Mouse (Mus musculus) stomach, embryonic 16.5 days (tissue): ENCODE measurements around the gene Tnfrsf21. TPM values are rescaled to one million over a fixed set of nuclear protein-coding genes. Genes with fewer than 3 reads are reported as not detected.

ENCODE experiments used
- ATAC-seq: fragments of 200-750 bp; cut with Nextera tagmentation; 2 replicates; pipeline ENCODE4 v1.8.0; 2017; ENCODE audit warnings: moderate number of reproducible peaks, moderate TSS enrichment; ENCODE audit not compliant: insufficient read depth, low FRiP score
- H3K27ac ChIP-seq: fragments of 300-500 bp; sonication (generic); 2 replicates; pipeline ENCODE4 v1.5.1; 2014; ENCODE audit warnings: low read length
- H3K27me3 ChIP-seq: fragments of 300-500 bp; sonication (generic); 2 replicates; pipeline ENCODE4 v1.6.1; 2014; ENCODE audit warnings: low read length, control low read depth, mixed read lengths; ENCODE audit not compliant: control insufficient read depth, insufficient read depth
- H3K36me3 ChIP-seq: fragments of 300-500 bp; sonication (generic); 2 replicates; pipeline ENCODE4 v1.6.1; 2014; ENCODE audit warnings: low read length; ENCODE audit not compliant: control insufficient read depth, insufficient read depth
- H3K4me1 ChIP-seq: fragments of 300-500 bp; sonication (generic); 2 replicates; pipeline ENCODE4 v1.6.1; 2014; ENCODE audit warnings: low read length, control low read depth, mixed read lengths; ENCODE audit not compliant: control insufficient read depth, insufficient read depth
- H3K4me2 ChIP-seq: fragments of 300-500 bp; sonication (generic); 2 replicates; pipeline ENCODE4 v1.6.1; 2014; ENCODE audit warnings: low read depth, low read length, mixed read lengths
- H3K4me3 ChIP-seq: fragments of 300-500 bp; sonication (generic); replicated peaks from 2 replicates; pipeline ENCODE4 v1.5.1; 2014; ENCODE audit warnings: mild to moderate bottlenecking, low read length
- H3K9ac ChIP-seq: fragments of 300-500 bp; sonication (generic); 2 replicates; pipeline ENCODE4 v1.6.1; 2014; ENCODE audit warnings: low read length
- H3K9me3 ChIP-seq: fragments of 300-500 bp; sonication (generic); replicated peaks from 2 replicates; pipeline ENCODE4 v1.6.1; 2016; ENCODE audit warnings: low read length, control low read depth; ENCODE audit not compliant: control insufficient read depth
- WGBS: fragments of 180-500 bp; shearing (Covaris S2); extraction: QIAGEN DNeasy Blood & Tissue Kit; methylation state at CpG from one replicate; pipeline ENCODE4 v1.1.7; 2014; 5-methylcytosine and 5-hydroxymethylcytosine counted together
- polyA plus RNA-seq: library from polyadenylated mRNA; unstranded; fragments of >200 nt; fragmentation: Nextera tagmentation; extraction: Ambion mirVana; gene quantifications from 2 replicates; pipeline ENCODE4 v1.2.1, GENCODE M21; 2015

The Tnfrsf21 gene
- polyA plus RNA-seq, 1 experiment from 2014 or later = 33.9 TPM

GRCm38 (mm10) chr17:43021017-43021416 lies 4.7 kb downstream of the Tnfrsf21 start:
- no peak for ATAC-seq
- Histone ChIP-seq H3K4me3 (no peak overlapping the region), H3K4me1 (peaks cover 10% of the 10 kb centered on the region; the same call in 1 of the 2 replicates), H3K9me3 (no peaks in the 10 kb centered on the region), H3K9ac (no peak overlapping the region), H3K27me3 (no peaks in the 10 kb centered on the region), H3K36me3 (no peaks in the 10 kb centered on the region), H3K4me2 (no peak overlapping the region), H3K27ac (no peak overlapping the region)
- WGBS = 89% methylated on average over 5 of the region's 5 CpGs

GRCm38 (mm10) chr17:43022056-43022455 lies 5.7 kb downstream of the Tnfrsf21 start:
- no peak overlapping the region for H3K9ac ChIP-seq
- no peak for ATAC-seq
- H3K36me3 ChIP-seq = no peaks in the 10 kb centered on the region
- no peak overlapping the region for H3K4me2 ChIP-seq
- no peak overlapping the region for H3K27ac ChIP-seq
- WGBS = 86% methylated on average over 9 of the region's 9 CpGs
- H3K27me3 ChIP-seq = no peaks in the 10 kb centered on the region
- H3K9me3 ChIP-seq = no peaks in the 10 kb centered on the region
- H3K4me3 ChIP-seq = no peak overlapping the region
- peaks cover 10% of the 10 kb centered on the region; the same call in 1 of the 2 replicates for H3K4me1 ChIP-seq

- H3K36me3 ChIP-seq = no peaks in the 10 kb centered on the region
- 0 out of 2 replicates have a peak, but pooled peaks cover 5% of the 10 kb centered on the region for H3K4me1 ChIP-seq
- no peak overlapping the region for H3K4me3 ChIP-seq
- 67% methylated on average over 12 of the region's 12 CpGs for WGBS
- ATAC-seq = peak; percentile 68; the same call in 1 of the 2 replicates
- no peak overlapping the region for H3K4me2 ChIP-seq
- no peaks in the 10 kb centered on the region for H3K27me3 ChIP-seq
- H3K9me3 ChIP-seq = no peaks in the 10 kb centered on the region
- H3K9ac ChIP-seq = no peak overlapping the region
- H3K27ac ChIP-seq = 0 out of 2 replicates have a peak overlapping the region, but pooled peaks have one; percentile 19
Measured at GRCm38 (mm10) chr17:43023637-43024217, 7.4 kb downstream of the Tnfrsf21 start.

- H3K27me3 ChIP-seq = no peaks in the 10 kb centered on the region
- H3K9ac ChIP-seq = no peak overlapping the region
- no peaks in the 10 kb centered on the region for H3K36me3 ChIP-seq
- H3K4me2 ChIP-seq = no peak overlapping the region
- H3K9me3 ChIP-seq = no peaks in the 10 kb centered on the region
- 76% methylated on average over 3 of the region's 3 CpGs for WGBS
- H3K27ac ChIP-seq = no peak overlapping the region
- H3K4me1 ChIP-seq = 0 out of 2 replicates have a peak, but pooled peaks cover 5% of the 10 kb centered on the region
- no peak for ATAC-seq
- H3K4me3 ChIP-seq = no peak overlapping the region
Measured at GRCm38 (mm10) chr17:43024531-43024930, 8.2 kb downstream of the Tnfrsf21 start.

- no peak overlapping the region for H3K4me3 ChIP-seq
- peak; percentile 41 for ATAC-seq
- H3K27me3 ChIP-seq = no peaks in the 10 kb centered on the region
- H3K4me2 ChIP-seq = no peak overlapping the region
- 84% methylated on average over 6 of the region's 6 CpGs for WGBS
- no peaks in the 10 kb centered on the region for H3K36me3 ChIP-seq
- H3K9me3 ChIP-seq = no peaks in the 10 kb centered on the region
- no peak overlapping the region for H3K9ac ChIP-seq
- H3K27ac ChIP-seq = no peak overlapping the region
- 0 out of 2 replicates have a peak, but pooled peaks cover 5% of the 10 kb centered on the region for H3K4me1 ChIP-seq
Measured at GRCm38 (mm10) chr17:43025048-43025447, 8.7 kb downstream of the Tnfrsf21 start.

GRCm38 (mm10) chr17:43025819-43026593 lies 9.7 kb downstream of the Tnfrsf21 start:
- Histone ChIP-seq H3K4me1 (0 out of 2 replicates have a peak, but pooled peaks cover 5% of the 10 kb centered on the region), H3K4me2 (no peak overlapping the region), H3K4me3 (no peak overlapping the region), H3K27me3 (no peaks in the 10 kb centered on the region), H3K9ac (no peak overlapping the region), H3K9me3 (no peaks in the 10 kb centered on the region), H3K36me3 (no peaks in the 10 kb centered on the region), H3K27ac (no peak overlapping the region)
- ATAC-seq = no peak
- 92% methylated on average over 22 of the region's 22 CpGs for WGBS

GRCm38 (mm10) chr17:43026708-43027107 lies 10.4 kb downstream of the Tnfrsf21 start:
- Histone ChIP-seq H3K9ac (no peak overlapping the region), H3K4me2 (no peak overlapping the region), H3K36me3 (no peaks in the 10 kb centered on the region), H3K9me3 (no peaks in the 10 kb centered on the region), H3K27ac (no peak overlapping the region), H3K4me1 (0 out of 2 replicates have a peak, but pooled peaks cover 5% of the 10 kb centered on the region), H3K27me3 (no peaks in the 10 kb centered on the region), H3K4me3 (no peak overlapping the region)
- WGBS = 85% methylated on average over 4 of the region's 4 CpGs
- no peak for ATAC-seq

- no peak for ATAC-seq
- Histone ChIP-seq H3K9me3 (no peaks in the 10 kb centered on the region), H3K4me2 (no peak overlapping the region), H3K36me3 (no peaks in the 10 kb centered on the region), H3K27ac (no peak overlapping the region), H3K27me3 (no peaks in the 10 kb centered on the region), H3K4me1 (no peaks in the 10 kb centered on the region), H3K4me3 (no peak overlapping the region), H3K9ac (no peak overlapping the region)
- 81% methylated on average over 3 of the region's 3 CpGs for WGBS
Measured at GRCm38 (mm10) chr17:43029546-43029945, 13.2 kb downstream of the Tnfrsf21 start.

- no peak overlapping the region for H3K4me3 ChIP-seq
- no peaks in the 10 kb centered on the region for H3K4me1 ChIP-seq
- H3K27me3 ChIP-seq = no peaks in the 10 kb centered on the region
- WGBS = 71% methylated on average over 3 of the region's 3 CpGs
- H3K27ac ChIP-seq = no peak overlapping the region
- H3K36me3 ChIP-seq = no peaks in the 10 kb centered on the region
- H3K9me3 ChIP-seq = no peaks in the 10 kb centered on the region
- H3K4me2 ChIP-seq = no peak overlapping the region
- H3K9ac ChIP-seq = no peak overlapping the region
- ATAC-seq = no peak
Measured at GRCm38 (mm10) chr17:43030290-43030689, 13.9 kb downstream of the Tnfrsf21 start.
